Comparison of ENCODE assay signal across 23 mouse cellular contexts in the genomic region with DNA sequence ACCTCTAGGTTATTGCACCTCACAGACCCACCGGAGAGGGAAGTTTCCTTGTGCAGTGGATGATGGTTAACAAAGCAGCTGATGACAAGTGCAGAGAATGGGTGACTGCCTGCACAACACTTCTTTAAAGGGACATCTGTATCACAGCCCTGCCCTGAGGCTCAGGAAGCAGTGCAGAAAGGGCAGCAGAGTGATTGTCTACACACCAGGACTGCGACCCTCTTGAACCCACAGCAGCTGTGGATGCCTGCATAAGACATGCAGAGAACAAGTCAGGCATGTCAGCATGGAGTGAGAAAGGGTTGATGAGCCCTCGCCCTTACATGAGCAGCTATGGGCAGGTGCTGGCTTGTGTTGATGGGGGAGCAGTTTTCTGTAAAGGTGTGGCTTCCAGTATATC. TPM values are rescaled to one million over a fixed set of nuclear protein-coding genes. Genes with fewer than 3 reads are reported as not detected.
DNase-seq lines count a peak whose midpoint lies in the region; TF ChIP-seq lines count a peak whose summit lies in the region.
"Had no signal": no experiment of that assay in that cellular context is flagged by ENCODE, and none has a peak within 500 bp of the region (broad histone marks: within the 10 kb centered on the region; RNA-seq: fewer than 3 reads in every experiment).

No protein-coding gene starts in this region.

- H3K4me1 ChIP-seq in ES-E14 (ENCODE audit: control insufficient read depth in 2 of 2, insufficient read depth in 2 of 2, low read length in 2 of 2, poor library complexity in 1 of 2) = peaks cover 5 to 8% of the 10 kb centered on the region in 2 experiments; a peak in 3 of 4 replicates
- H3K4me1 ChIP-seq: hindbrain, embryonic 12.5 days; hindbrain, embryonic 15.5 days had no signal

- peak overlapping the region; percentile 2; the same call in 1 of the 2 replicates for H3K27ac ChIP-seq in ES-E14 (ENCODE audit: insufficient read depth, low read depth, low read length, poor library complexity, severe bottlenecking)
- H3K27ac ChIP-seq: gastrocnemius, adult 2 months; heart, adult 2 months; hindbrain, embryonic 12.5 days; hindbrain, embryonic 15.5 days had no signal

- no peak overlapping the region for H3K9ac ChIP-seq in ES-E14 (ENCODE audit: insufficient read depth, low read depth, low read length, poor library complexity, severe bottlenecking)
- H3K9ac ChIP-seq: forebrain, postnatal 0 days; hindbrain, embryonic 12.5 days; hindbrain, embryonic 15.5 days had no signal

- H3K9me3 ChIP-seq in ES-E14 (ENCODE audit: control insufficient read depth, insufficient read depth, low read depth, low read length) = no peaks in the 10 kb centered on the region
- H3K9me3 ChIP-seq: hindbrain, embryonic 12.5 days; hindbrain, embryonic 15.5 days had no signal

- DNase-seq in embryo, embryonic 10.5 days (ENCODE audit: low spot score) = peak; percentile 9
- no peak for DNase-seq in embryo, embryonic 9.5 days (ENCODE audit: extremely low spot score)
- peak; percentile 42 for DNase-seq in heart, adult 11 months
- no peak for DNase-seq in heart, adult 8-10 months (ENCODE audit: low spot score)
- DNase-seq in ES-E14 (ENCODE audit: low read depth, low spot score) = no peak
- no peak for DNase-seq in thymus, postnatal 36 days
- no peak for DNase-seq in gastrocnemius, postnatal 14 days
- DNase-seq: adrenal gland, postnatal 10 days; adrenal gland, postnatal 36 days; B cell, adult 2 months; cerebellum, adult 18-20 months; cerebellum, adult 9-10 months; cerebellum, postnatal 14 days; forebrain, postnatal 0 days; gastrocnemius, adult 2 months; gastrocnemius, postnatal 25 days; heart, adult 2 months; kidney, adult 2 months had no signal

- in situ Hi-C loops in ES-E14 (cut with MboI; ENCODE audit: low sequenced_read_pairs in 2 of 2, unreplicated experiment in 2 of 2) = no loop called here

- intact Hi-C loops in gastrocnemius, postnatal 14 days (cut with DNase I; ENCODE audit: low total_unique reads) = no loop called here

- no peaks in the 10 kb centered on the region for H3K36me3 ChIP-seq in ES-E14 (ENCODE audit: control insufficient read depth, insufficient read depth, low read length, poor library complexity, severe bottlenecking)
- H3K36me3 ChIP-seq: hindbrain, embryonic 12.5 days; hindbrain, embryonic 15.5 days had no signal

- H3K4me3 ChIP-seq in ES-E14 (ENCODE audit: insufficient read depth in 1 of 2, low read depth in 1 of 2, low read length in 2 of 2, poor library complexity in 1 of 2, severe bottlenecking in 1 of 2) = no peak overlapping the region
- H3K4me3 ChIP-seq: erythroblast, embryonic 14.5 days; gastrocnemius, adult 2 months; heart, adult 2 months; hindbrain, embryonic 12.5 days; hindbrain, embryonic 15.5 days had no signal

TF ChIP-seq in ES-E14, 5 proteins besides CTCF, POLR2A, EP300 and RAD21:
- TF ChIP-seq CHD2 (IDR thresholded peaks at IDR 0.05; ENCODE audit: low read depth, low read length) (no peak), MAFK (IDR thresholded peaks at IDR 0.05; ENCODE audit: insufficient read depth, low read depth, low read length) (no peak), HCFC1 (IDR thresholded peaks at IDR 0.05; ENCODE audit: borderline replicate concordance, insufficient read depth, low read length) (no peak), ZC3H11A (IDR thresholded peaks at IDR 0.05; ENCODE audit: borderline replicate concordance, low read depth, low read length) (no peak), ZNF384 (IDR thresholded peaks at IDR 0.05; ENCODE audit: low read depth, low read length) (no peak)
TF ChIP-seq in ES-E14: peak in this region for 0.

RNA-seq across cellular contexts. Expression of a gene that starts 44.4 kb away (rescaled TPM):
- under 1 TPM in 1 of 4 experiments, not detected in 3; 0.20 TPM for total RNA-seq in heart, adult 8-10 months (2022)
- 0.40 and 1.2 TPM in 2 replicates for total RNA-seq in ES-E14 (2012; rRNA removed)
- total RNA-seq in gastrocnemius, postnatal 14 days (2021) = under 1 TPM; 0.64 to 0.66 TPM
- total RNA-seq: common myeloid progenitor, adult 5-6 weeks; hematopoietic stem cell, adult 5-6 weeks had no signal

RNA-seq across cellular contexts. Expression of a gene that starts 48.8 kb away (rescaled TPM):
- 1 to 10 TPM; 2.1 to 4.3 (median 3.0) TPM for total RNA-seq in heart, adult 8-10 months (2022)
- total RNA-seq in ES-E14 (2012; rRNA removed) = 29.3 and 32.0 TPM in 2 replicates
- 1 to 10 TPM; 2.7 TPM for total RNA-seq in gastrocnemius, postnatal 14 days (2021)

RNA-seq across cellular contexts. Expression of a gene that starts 48.9 kb away (rescaled TPM):
- 100 to 1,000 TPM in 2 of 4 experiments, 10 to 100 TPM in 2; 87.8 to 136 (median 109) TPM for total RNA-seq in heart, adult 8-10 months (2022)
- total RNA-seq in ES-E14 (2012; rRNA removed) = 6.8 and 10.0 TPM in 2 replicates
- 10 to 100 TPM; 22.9 to 35.2 TPM for total RNA-seq in gastrocnemius, postnatal 14 days (2021)

Comparison
In these comparisons a context has a peak if more than half of its experiments do, and no peak if none do; other contexts are left out.
1. DNase-seq: peak in embryo, embryonic 10.5 days (single experiment) and heart, adult 11 months (single experiment); none in embryo, embryonic 9.5 days (single experiment), heart, adult 8-10 months (single experiment), ES-E14 (single experiment), thymus, postnatal 36 days (0 of 2) and gastrocnemius, postnatal 14 days (single experiment).